Mouse (Mus musculus): ENCODE data around the gene Sdf2.
A peak's percentile ranks its signal among the peaks of the same experiment; 100 is the strongest.
"Not testable (repeated sequence)": the region's sequence is repeated elsewhere in the genome, so short reads cannot be mapped to it uniquely, and the experiment has no call there.

Gene Sdf2

GRCm38 (mm10) chr11:78262550-78262949, 17.0 kb downstream of the Sdf2 start:
- peak; percentile 64 for DNase-seq

GRCm38 (mm10) chr11:78265571-78265970, 20.0 kb downstream of the Sdf2 start:
- no peak for DNase-seq

- DNase-seq = no peak
These were observed 26.4 kb downstream of the Sdf2 start for GRCm38 (mm10) chr11:78271986-78272385.

GRCm38 (mm10) chr11:78275596-78275995, 30.1 kb downstream of the Sdf2 start:
- DNase-seq = peak; percentile 25

GRCm38 (mm10) chr11:78276169-78276568, 30.6 kb downstream of the Sdf2 start:
- DNase-seq = not testable (repeated sequence)

- no peak for DNase-seq
These were observed 33.3 kb downstream of the Sdf2 start for GRCm38 (mm10) chr11:78278853-78279252.

GRCm38 (mm10) chr11:78279586-78279985, 34.0 kb downstream of the Sdf2 start:
- no peak for DNase-seq

GRCm38 (mm10) chr11:78289146-78289763, 43.7 kb downstream of the Sdf2 start:
- no peak for DNase-seq

GRCm38 (mm10) chr11:78290654-78291053, 45.1 kb downstream of the Sdf2 start, which contains the start of gene BC030499:
TSS of gene BC030499 (plus strand) at chr11:78290841.
- no peak for DNase-seq

- DNase-seq = no peak
These were observed 49.0 kb downstream of the Sdf2 start for GRCm38 (mm10) chr11:78294585-78294984.

- no peak for DNase-seq
These were observed 55.4 kb downstream of the Sdf2 start for GRCm38 (mm10) chr11:78300917-78301316.

- peak; percentile 94 for DNase-seq
These were observed 56.0 kb downstream of the Sdf2 start, which contains the start of gene Spag5 for GRCm38 (mm10) chr11:78301357-78302084. TSS of gene Spag5 (plus strand) at chr11:78301529.
